Mouse (Mus musculus): ENCODE measurements around the gene Cda. TPM values are rescaled to one million over a fixed set of nuclear protein-coding genes. Genes with fewer than 3 reads are reported as not detected.

Cda gene
- polyA plus RNA-seq, 1 experiment: 0.24 TPM

DNA sequence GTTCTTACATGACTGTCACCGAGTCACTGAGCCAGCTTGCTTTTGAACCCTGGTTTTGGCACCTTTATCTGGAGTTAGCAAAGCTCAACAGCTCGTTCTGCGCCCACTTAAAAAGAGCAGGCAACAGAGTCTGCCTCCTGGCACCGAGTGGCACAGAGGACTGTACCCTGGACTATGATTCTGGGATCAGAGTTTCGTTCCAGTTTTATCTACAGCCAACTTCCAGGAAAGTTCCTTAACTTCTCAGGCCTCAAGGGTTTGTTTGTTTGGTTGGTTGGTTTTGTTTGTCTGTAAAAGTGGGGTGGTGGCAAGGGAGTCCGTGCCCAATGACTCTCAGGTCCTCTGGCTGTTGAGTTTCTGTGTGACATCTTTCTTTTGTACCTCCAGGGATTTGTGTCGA is 19.1 kb downstream of the Cda start:
- no peak overlapping the region for H3K27ac ChIP-seq (ENCODE audit: control insufficient read depth, insufficient read depth, low read length)
- 82% methylated on average over 7 of the region's 7 CpGs for WGBS

DNA sequence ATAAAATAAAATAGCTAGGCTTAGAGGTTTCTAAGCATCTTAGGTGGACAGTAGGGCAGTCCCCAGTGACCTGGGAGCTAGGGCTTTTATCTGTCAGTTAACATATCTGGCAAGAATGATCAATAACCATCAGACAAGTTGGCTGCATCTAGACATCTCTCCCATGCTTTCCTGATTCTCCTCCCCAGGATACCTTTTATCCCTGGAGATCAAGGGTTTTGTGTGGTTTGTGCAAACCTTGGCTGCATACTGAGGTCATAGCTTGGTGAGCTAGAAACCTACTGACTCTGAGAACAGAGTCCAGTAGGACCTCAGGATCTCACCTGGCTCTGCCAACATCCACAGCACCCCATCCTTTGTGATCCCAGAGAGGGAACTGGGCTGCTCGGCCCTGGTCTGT is 20.5 kb downstream of the Cda start:
- WGBS: 83% methylated on average over 1 of the region's 1 CpGs
- Histone ChIP-seq H3K36me3 (ENCODE audit: control insufficient read depth, insufficient read depth, low read length) (no peaks in the 10 kb centered on the region), H3K27me3 (ENCODE audit: control insufficient read depth, insufficient read depth, low read length) (no peaks in the 10 kb centered on the region; the same call in 1 of the 2 replicates), H3K4me1 (replicated peaks; ENCODE audit: control insufficient read depth, insufficient read depth, low read length) (no peaks in the 10 kb centered on the region), H3K27ac (ENCODE audit: control insufficient read depth, insufficient read depth, low read length) (no peak overlapping the region), H3K4me3 (ENCODE audit: control insufficient read depth, insufficient read depth, low read length) (no peak overlapping the region)
- DNase-seq: no peak
- TF ChIP-seq POLR2A (IDR thresholded peaks at IDR 0.05; ENCODE audit: control insufficient read depth, extremely low read depth, insufficient read depth, low read length, poor library complexity): no peak
- no peak for TF ChIP-seq CTCF (IDR thresholded peaks at IDR 0.05; ENCODE audit: borderline replicate concordance, control insufficient read depth, extremely low read depth, insufficient read depth, low read length, poor library complexity)

More for the DNA sequence above, 19.1 kb downstream of the Cda start:
- Histone ChIP-seq H3K27me3 (ENCODE audit: control insufficient read depth, insufficient read depth, low read length) (no peaks in the 10 kb centered on the region; the same call in 1 of the 2 replicates), H3K4me1 (replicated peaks; ENCODE audit: control insufficient read depth, insufficient read depth, low read length) (no peaks in the 10 kb centered on the region), H3K4me3 (ENCODE audit: control insufficient read depth, insufficient read depth, low read length) (no peak overlapping the region), H3K36me3 (ENCODE audit: control insufficient read depth, insufficient read depth, low read length) (no peaks in the 10 kb centered on the region)
- DNase-seq: no peak
- TF ChIP-seq POLR2A (IDR thresholded peaks at IDR 0.05; ENCODE audit: control insufficient read depth, extremely low read depth, insufficient read depth, low read length, poor library complexity): no peak
- no peak for TF ChIP-seq CTCF (IDR thresholded peaks at IDR 0.05; ENCODE audit: borderline replicate concordance, control insufficient read depth, extremely low read depth, insufficient read depth, low read length, poor library complexity)

GRCm38 (mm10) chr4:138344891-138345545 is 22.8 kb downstream of the Cda start:
- Histone ChIP-seq H3K4me3 (ENCODE audit: control insufficient read depth, insufficient read depth, low read length) (no peak overlapping the region), H3K36me3 (ENCODE audit: control insufficient read depth, insufficient read depth, low read length) (no peaks in the 10 kb centered on the region), H3K27me3 (ENCODE audit: control insufficient read depth, insufficient read depth, low read length) (no peaks in the 10 kb centered on the region; the same call in 1 of the 2 replicates), H3K27ac (ENCODE audit: control insufficient read depth, insufficient read depth, low read length) (no peak overlapping the region), H3K4me1 (replicated peaks; ENCODE audit: control insufficient read depth, insufficient read depth, low read length) (no peaks in the 10 kb centered on the region)
- no peak for TF ChIP-seq CTCF (IDR thresholded peaks at IDR 0.05; ENCODE audit: borderline replicate concordance, control insufficient read depth, extremely low read depth, insufficient read depth, low read length, poor library complexity)
- no peak for DNase-seq
- WGBS: 74% methylated on average over 9 of the region's 9 CpGs

DNA sequence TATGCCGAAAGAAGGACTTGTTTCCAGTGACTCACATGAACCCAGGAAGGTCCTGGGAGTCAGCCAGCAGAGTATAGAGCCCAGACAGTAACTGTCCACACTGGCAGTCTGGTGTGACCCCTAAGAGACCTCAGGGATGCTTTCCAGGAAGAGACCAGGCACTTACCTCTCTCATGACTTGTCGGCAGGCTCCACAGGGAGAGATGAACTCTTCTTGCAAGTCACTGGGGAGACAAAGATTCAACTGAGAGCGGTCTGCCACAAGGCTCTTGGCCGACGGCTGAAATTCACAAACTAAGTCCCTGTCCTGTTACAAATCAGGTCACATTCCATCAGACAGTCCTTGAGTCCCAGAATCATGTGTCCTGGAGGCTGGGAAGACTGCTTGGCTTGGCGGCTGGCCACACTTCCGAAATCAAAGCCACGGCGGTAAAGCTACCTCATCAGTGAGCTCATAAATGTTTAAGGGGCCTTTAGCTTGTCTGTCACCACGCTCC is 24.4 kb downstream of the Cda start:
- TF ChIP-seq CTCF (IDR thresholded peaks at IDR 0.05; ENCODE audit: borderline replicate concordance, control insufficient read depth, extremely low read depth, insufficient read depth, low read length, poor library complexity) (no peak), POLR2A (IDR thresholded peaks at IDR 0.05; ENCODE audit: control insufficient read depth, extremely low read depth, insufficient read depth, low read length, poor library complexity) (no peak)
- no peak overlapping the region for H3K4me3 ChIP-seq (ENCODE audit: control insufficient read depth, insufficient read depth, low read length)
- 85% methylated on average over 10 of the region's 10 CpGs for WGBS
- H3K36me3 ChIP-seq (ENCODE audit: control insufficient read depth, insufficient read depth, low read length): no peaks in the 10 kb centered on the region
- H3K27ac ChIP-seq (ENCODE audit: control insufficient read depth, insufficient read depth, low read length): no peak overlapping the region
- H3K4me1 ChIP-seq (replicated peaks; ENCODE audit: control insufficient read depth, insufficient read depth, low read length): no peaks in the 10 kb centered on the region
- H3K27me3 ChIP-seq (ENCODE audit: control insufficient read depth, insufficient read depth, low read length): no peaks in the 10 kb centered on the region; the same call in 1 of the 2 replicates
- no peak for DNase-seq

DNA sequence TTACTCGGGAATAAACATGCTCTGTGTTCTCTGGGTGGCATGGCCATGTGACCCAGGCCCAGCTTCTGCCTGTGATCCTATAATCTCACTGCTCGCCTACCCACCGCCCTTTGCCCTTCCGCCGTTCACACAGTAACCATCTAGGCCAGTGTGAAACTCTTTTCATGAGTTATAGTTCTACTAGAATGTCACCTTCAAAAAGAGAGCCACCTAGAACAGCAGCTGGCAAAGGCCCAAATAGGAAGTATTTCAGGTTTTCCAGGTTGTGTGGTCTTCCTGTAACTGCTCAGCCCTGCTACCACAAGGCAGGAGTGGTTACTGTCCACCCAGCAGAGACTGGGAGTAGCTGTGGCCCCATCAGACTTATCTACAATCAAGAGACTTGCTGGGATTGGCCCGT is 25.0 kb downstream of the Cda start:
- WGBS: 73% methylated on average over 6 of the region's 6 CpGs
- H3K27ac ChIP-seq (ENCODE audit: control insufficient read depth, insufficient read depth, low read length): no peak overlapping the region
- DNase-seq: no peak
- no peak for TF ChIP-seq CTCF (IDR thresholded peaks at IDR 0.05; ENCODE audit: borderline replicate concordance, control insufficient read depth, extremely low read depth, insufficient read depth, low read length, poor library complexity)
- TF ChIP-seq POLR2A (IDR thresholded peaks at IDR 0.05; ENCODE audit: control insufficient read depth, extremely low read depth, insufficient read depth, low read length, poor library complexity): no peak
- no peaks in the 10 kb centered on the region for H3K4me1 ChIP-seq (replicated peaks; ENCODE audit: control insufficient read depth, insufficient read depth, low read length)
- no peak overlapping the region for H3K4me3 ChIP-seq (ENCODE audit: control insufficient read depth, insufficient read depth, low read length)
- H3K27me3 ChIP-seq (ENCODE audit: control insufficient read depth, insufficient read depth, low read length): no peaks in the 10 kb centered on the region; the same call in 1 of the 2 replicates
- H3K36me3 ChIP-seq (ENCODE audit: control insufficient read depth, insufficient read depth, low read length): no peaks in the 10 kb centered on the region

- Histone ChIP-seq H3K4me1 (replicated peaks; ENCODE audit: control insufficient read depth, insufficient read depth, low read length) (no peaks in the 10 kb centered on the region), H3K36me3 (ENCODE audit: control insufficient read depth, insufficient read depth, low read length) (no peaks in the 10 kb centered on the region), H3K27me3 (ENCODE audit: control insufficient read depth, insufficient read depth, low read length) (no peaks in the 10 kb centered on the region; the same call in 1 of the 2 replicates), H3K27ac (ENCODE audit: control insufficient read depth, insufficient read depth, low read length) (no peak overlapping the region), H3K4me3 (ENCODE audit: control insufficient read depth, insufficient read depth, low read length) (no peak overlapping the region)
- WGBS: 89% methylated on average over 7 of the region's 7 CpGs
- no peak for DNase-seq
- no peak for TF ChIP-seq POLR2A (IDR thresholded peaks at IDR 0.05; ENCODE audit: control insufficient read depth, extremely low read depth, insufficient read depth, low read length, poor library complexity)
Measured at GRCm38 (mm10) chr4:138342048-138342447, 25.7 kb downstream of the Cda start.

DNA sequence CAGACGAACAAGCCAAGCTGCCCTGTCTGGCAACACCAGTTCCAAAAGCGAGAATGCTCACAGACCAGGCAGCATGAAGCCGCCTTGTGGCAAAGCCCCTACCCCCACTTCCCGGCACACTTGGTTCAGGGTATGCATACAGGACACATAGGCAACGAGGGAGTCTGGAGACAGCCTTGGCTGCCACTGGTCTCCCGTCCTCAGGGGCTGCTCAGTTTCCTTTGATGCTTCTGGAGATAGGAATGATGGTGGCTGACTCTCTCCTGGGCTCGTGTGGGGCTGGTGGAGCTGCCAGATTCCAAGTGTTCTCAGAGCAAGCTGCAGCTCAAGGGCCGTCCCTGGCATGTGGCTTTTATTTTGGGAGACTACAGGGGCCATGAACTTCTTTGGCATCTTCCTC is 26.4 kb downstream of the Cda start:
- H3K4me1 ChIP-seq (replicated peaks; ENCODE audit: control insufficient read depth, insufficient read depth, low read length): no peaks in the 10 kb centered on the region
- H3K27ac ChIP-seq (ENCODE audit: control insufficient read depth, insufficient read depth, low read length): no peak overlapping the region
- 93% methylated on average over 8 of the region's 8 CpGs for WGBS
- TF ChIP-seq POLR2A (IDR thresholded peaks at IDR 0.05; ENCODE audit: control insufficient read depth, extremely low read depth, insufficient read depth, low read length, poor library complexity) (no peak), CTCF (IDR thresholded peaks at IDR 0.05; ENCODE audit: borderline replicate concordance, control insufficient read depth, extremely low read depth, insufficient read depth, low read length, poor library complexity) (no peak)
- no peak overlapping the region for H3K4me3 ChIP-seq (ENCODE audit: control insufficient read depth, insufficient read depth, low read length)
- no peaks in the 10 kb centered on the region; the same call in 1 of the 2 replicates for H3K27me3 ChIP-seq (ENCODE audit: control insufficient read depth, insufficient read depth, low read length)
- no peak for DNase-seq
- no peaks in the 10 kb centered on the region for H3K36me3 ChIP-seq (ENCODE audit: control insufficient read depth, insufficient read depth, low read length)

Measured in thymus, adult 2 months (tissue).